Mouse (Mus musculus) heart, embryonic 16.5 days (tissue): Measurements from ENCODE around the gene Chkb. TPM values are rescaled to one million over a fixed set of nuclear protein-coding genes. Genes with fewer than 3 reads are reported as not detected.

Experiments used
- ATAC-seq: fragments of 200-750 bp; cut with Nextera tagmentation; replicated peaks from 2 replicates; pipeline ENCODE4 v1.8.0; 2017; ENCODE audit warnings: moderate number of reproducible peaks; ENCODE audit not compliant: insufficient read depth, low FRiP score; ENCODE audit errors: extremely low read depth
- H3K27ac ChIP-seq: fragments of 300-500 bp; sonication (generic); 2 replicates; pipeline ENCODE4 v1.5.1; 2014; ENCODE audit warnings: mild to moderate bottlenecking, low read length, control low read depth, moderate library complexity
- H3K27me3 ChIP-seq: fragments of 300-500 bp; sonication (generic); 2 replicates; pipeline ENCODE4 v1.6.1; 2014; ENCODE audit warnings: low read length, mixed read lengths; ENCODE audit not compliant: control insufficient read depth, insufficient read depth
- H3K36me3 ChIP-seq: fragments of 300-500 bp; sonication (generic); 2 replicates; pipeline ENCODE4 v1.6.1; 2014; ENCODE audit not compliant: control insufficient read depth, insufficient read depth
- H3K4me1 ChIP-seq: fragments of 300-500 bp; sonication (generic); 2 replicates; pipeline ENCODE4 v1.6.1; 2014; ENCODE audit warnings: low read length, mixed read lengths; ENCODE audit not compliant: control insufficient read depth, insufficient read depth
- H3K4me2 ChIP-seq: fragments of 300-500 bp; sonication (generic); 2 replicates; pipeline ENCODE4 v1.6.1; 2014; ENCODE audit warnings: low read depth, mild to moderate bottlenecking, control low read depth, low read length
- H3K4me3 ChIP-seq: fragments of 300-500 bp; sonication (generic); 2 replicates; pipeline ENCODE4 v1.5.1; 2014; ENCODE audit warnings: mild to moderate bottlenecking, control low read depth, low read length
- H3K9ac ChIP-seq: fragments of 300-500 bp; sonication (generic); 2 replicates; pipeline ENCODE4 v1.6.1; 2014; ENCODE audit warnings: low read length, control low read depth
- H3K9me3 ChIP-seq: fragments of 300-500 bp; sonication (generic); replicated peaks from 2 replicates; pipeline ENCODE4 v1.6.1; 2016; ENCODE audit warnings: low read length; ENCODE audit not compliant: control insufficient read depth
- WGBS: fragments of 180-500 bp; shearing (Covaris S2); extraction: QIAGEN DNeasy Blood & Tissue Kit; methylation state at CpG from one replicate; pipeline ENCODE4 v1.1.7; 2014; 5-methylcytosine and 5-hydroxymethylcytosine counted together
- polyA plus RNA-seq: library from polyadenylated mRNA; unstranded; fragments of >200 nt; fragmentation: Nextera tagmentation; extraction: Ambion mirVana; gene quantifications from 2 replicates; pipeline ENCODE4 v1.2.1, GENCODE M21; 2015

Chkb gene
- polyA plus RNA-seq, 1 experiment from 2014 or later: 80.5 TPM

- no peak for ATAC-seq
- Histone ChIP-seq H3K9me3 (no peaks in the 10 kb centered on the region), H3K36me3 (peaks cover 5% of the 10 kb centered on the region), H3K9ac (0 out of 2 replicates have a peak within 1 kb of the TSS, but pooled peaks have one; percentile 9), H3K4me3 (peak within 1 kb of the TSS; percentile 8; the same call in 1 of the 2 replicates), H3K4me2 (peak within 1 kb of the TSS; percentile 32; the same call in 1 of the 2 replicates), H3K4me1 (peaks cover 28% of the 10 kb centered on the region), H3K27ac (no peak within 1 kb of the TSS), H3K27me3 (peaks cover 35% of the 10 kb centered on the region)
- 23% methylated on average over 16 of the region's 16 CpGs for WGBS
Measured at GRCm38 (mm10) chr15:89376957-89377356, 52.8 kb downstream of the Chkb start, which contains the start of gene Tymp. Gene Tymp (minus strand): TSS chr15:89377039.

Other genes starting within 250 kb of the Chkb start
- gene Plxnb2, start 249.1 kb downstream of the Chkb start, polyA plus RNA-seq: 91.8 and 104 TPM in 2 replicates
- 18.9 and 19.0 TPM in 2 replicates for gene Dennd6b, start 233.4 kb downstream of the Chkb start, polyA plus RNA-seq
- gene Ppp6r2, start 218.4 kb downstream of the Chkb start, polyA plus RNA-seq: 18.2 and 21.3 TPM in 2 replicates
- 43.0 and 43.6 TPM in 2 replicates for gene Sbf1, start 114.6 kb downstream of the Chkb start, polyA plus RNA-seq
- gene Adm2, start 107.2 kb downstream of the Chkb start, polyA plus RNA-seq: 0.19 and 0.42 TPM in 2 replicates
- not detected in 2 replicates for gene Miox, start 95.5 kb downstream of the Chkb start, polyA plus RNA-seq
- 54.5 and 56.5 TPM in 2 replicates for gene Lmf2, start 74.2 kb downstream of the Chkb start, polyA plus RNA-seq
- gene Ncaph2, start 74.2 kb downstream of the Chkb start, polyA plus RNA-seq: 101 and 108 TPM in 2 replicates
- gene Sco2, start 56.1 kb downstream of the Chkb start, polyA plus RNA-seq: 10.0 and 11.9 TPM in 2 replicates
- gene Tymp, start 52.9 kb downstream of the Chkb start, polyA plus RNA-seq: 0.92 and 0.97 TPM in 2 replicates
- gene Odf3b, start 50.6 kb downstream of the Chkb start, polyA plus RNA-seq: 1.8 and 1.9 TPM in 2 replicates
- gene Klhdc7b, start 45.0 kb downstream of the Chkb start, polyA plus RNA-seq: not detected in 2 replicates
- not detected in 2 replicates for gene Syce3, start 19.4 kb downstream of the Chkb start, polyA plus RNA-seq
- 241 and 243 TPM in 2 replicates for gene Cpt1b, start 4.0 kb downstream of the Chkb start, polyA plus RNA-seq
- 3.8 and 4.1 TPM in 2 replicates for gene C730034F03Rik, start 319 bp downstream of the Chkb start, polyA plus RNA-seq
- 0.19 and 0.35 TPM in 2 replicates for gene Gm44502, start 212 bp downstream of the Chkb start, polyA plus RNA-seq
- gene Mapk8ip2, start 24.0 kb upstream of the Chkb start, polyA plus RNA-seq: 0.11 and 0.29 TPM in 2 replicates
- gene Arsa, start 47.5 kb upstream of the Chkb start, polyA plus RNA-seq: 15.9 and 17.3 TPM in 2 replicates
- 1.6 and 2.0 TPM in 2 replicates for gene Shank3, start 69.7 kb upstream of the Chkb start, polyA plus RNA-seq
- gene Acr, start 138.4 kb upstream of the Chkb start, polyA plus RNA-seq: 0.16 and 0.22 TPM in 2 replicates
- gene Rabl2, start 162.0 kb upstream of the Chkb start, polyA plus RNA-seq: 20.0 and 21.8 TPM in 2 replicates